Mouse (Mus musculus) ovary, adult 2 months (tissue): ENCODE results near the gene Xylt1. TPM values are rescaled to one million over a fixed set of nuclear protein-coding genes. Genes with fewer than 3 reads are reported as not detected.

Experiments
- polyA plus RNA-seq: library from polyadenylated mRNA; depleted of rRNA; stranded (reverse); fragments of >200 nt; gene quantifications from 2 replicates; pipeline ENCODE4 v1.2.3, GENCODE M21; 2012; rRNA removed

The Xylt1 gene
- polyA plus RNA-seq: 4.7 and 6.2 TPM in 2 replicates

DNA sequence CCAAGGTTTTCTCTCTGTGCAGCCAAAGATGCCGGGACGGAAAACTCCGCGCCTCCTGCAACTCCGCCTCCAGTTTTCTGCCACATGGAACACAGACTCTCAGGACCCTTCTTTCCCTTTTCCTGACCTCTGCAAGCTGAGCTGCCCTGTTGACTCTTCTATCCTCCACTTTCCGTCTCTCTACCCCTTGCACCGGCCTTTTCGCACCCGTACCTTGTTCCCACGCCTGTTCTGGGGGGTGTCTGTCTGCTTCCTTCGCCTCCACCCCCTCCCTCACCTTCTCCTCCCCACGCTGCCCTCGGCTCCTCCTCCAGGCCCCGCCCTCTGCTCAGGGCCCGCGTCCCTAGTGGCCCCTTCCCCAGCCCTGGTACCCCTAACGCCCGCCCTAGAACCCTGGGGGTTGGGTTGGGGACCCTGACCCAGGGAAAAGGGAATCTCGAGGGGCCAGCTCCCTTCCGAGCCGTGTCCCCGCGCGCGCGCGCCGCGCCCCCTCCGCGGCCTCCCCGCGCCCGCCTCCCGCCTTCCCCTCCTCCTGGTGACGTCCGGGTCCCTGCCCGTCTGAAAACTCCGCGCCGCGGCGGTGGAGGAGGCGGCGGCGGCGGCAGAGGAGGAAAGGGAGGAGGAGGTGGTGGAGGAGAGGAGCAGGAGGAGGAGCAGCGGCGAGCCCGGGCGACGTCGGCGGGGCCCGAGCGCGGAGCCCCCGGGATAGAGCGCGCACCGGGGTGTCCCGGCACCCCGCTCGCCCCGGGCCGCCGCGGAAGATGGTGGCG, at the start of gene Xylt1:
TSS of gene Xylt1 (plus strand) at position 562 of the 770 bp plus-strand sequence.

